Mouse (Mus musculus): Measurements from ENCODE around the gene Pdzd3. TPM values are rescaled to one million over a fixed set of nuclear protein-coding genes. Genes with fewer than 3 reads are reported as not detected.
"Not testable (repeated sequence)": the region's sequence is repeated elsewhere in the genome, so short reads cannot be mapped to it uniquely, and the experiment has no call there.

Pdzd3 gene
- 0.13 TPM in 1 of 2 replicates, not detected in the other for polyA plus RNA-seq (2015; fragmentation: Nextera tagmentation; extraction: Ambion mirVana)

GRCm38 (mm10) chr9:44251314-44251713, at the start of gene Pdzd3:
TSS of gene Pdzd3 (minus strand) at chr9:44251471.
- ATAC-seq, result no peak
- Histone ChIP-seq H3K27ac (ENCODE audit: low read length) (no peak within 1 kb of the TSS), H3K9ac (replicated peaks; ENCODE audit: low read depth) (no peak within 1 kb of the TSS), H3K27me3 (replicated peaks; ENCODE audit: insufficient read depth, low read length) (no peaks in the 10 kb centered on the region), H3K36me3 (ENCODE audit: insufficient read depth, low read length) (peaks cover 5% of the 10 kb centered on the region; the same call in 1 of the 2 replicates), H3K4me3 (ENCODE audit: low read depth, low read length) (no peak within 1 kb of the TSS), H3K9me3 (ENCODE audit: low read length) (no peaks in the 10 kb centered on the region), H3K4me2 (replicated peaks; ENCODE audit: low read depth, low read length) (no peak within 1 kb of the TSS), H3K4me1 (ENCODE audit: insufficient read depth, low read depth, low read length) (no peaks in the 10 kb centered on the region)
- TF ChIP-seq EP300 (IDR thresholded peaks at IDR 0.05) (no peak), CTCF (IDR thresholded peaks at IDR 0.05) (no peak)
- WGBS, result 66% methylated on average over 10 of the region's 10 CpGs
- no peak for DNase-seq (ENCODE audit: low spot score)

DNA sequence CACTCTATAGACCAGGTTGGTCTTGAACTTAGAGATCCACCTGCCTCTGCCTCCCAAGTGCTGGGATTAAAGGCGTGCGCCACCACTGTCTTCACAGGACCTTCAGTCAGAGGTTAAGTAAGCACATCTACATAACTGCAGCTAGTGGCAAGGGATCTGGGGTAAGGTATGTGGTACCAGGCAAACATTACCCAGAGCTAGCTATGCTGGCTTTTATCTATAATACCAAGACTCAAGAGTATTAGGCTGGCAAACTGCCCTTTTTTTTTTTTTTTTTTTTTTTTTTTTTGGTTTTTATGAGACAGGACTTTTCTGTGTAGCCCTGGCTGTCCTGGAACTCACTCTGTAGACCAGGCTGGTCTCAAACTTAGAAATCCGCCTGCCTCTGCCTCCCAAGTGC, 48.7 kb upstream of the Pdzd3 start:
- H3K9ac ChIP-seq (replicated peaks; ENCODE audit: low read depth); H3K9me3 ChIP-seq (ENCODE audit: low read length); H3K4me3 ChIP-seq (ENCODE audit: low read depth, low read length); H3K4me2 ChIP-seq (replicated peaks; ENCODE audit: low read depth, low read length); DNase-seq (ENCODE audit: low spot score); H3K27me3 ChIP-seq (replicated peaks; ENCODE audit: insufficient read depth, low read length); H3K27ac ChIP-seq (ENCODE audit: low read length); H3K4me1 ChIP-seq (ENCODE audit: insufficient read depth, low read depth, low read length); ATAC-seq: not testable (repeated sequence)
- 95% methylated on average over 3 of the region's 3 CpGs for WGBS
- peaks cover 32% of the 10 kb centered on the region for H3K36me3 ChIP-seq (ENCODE audit: insufficient read depth, low read length)

DNA sequence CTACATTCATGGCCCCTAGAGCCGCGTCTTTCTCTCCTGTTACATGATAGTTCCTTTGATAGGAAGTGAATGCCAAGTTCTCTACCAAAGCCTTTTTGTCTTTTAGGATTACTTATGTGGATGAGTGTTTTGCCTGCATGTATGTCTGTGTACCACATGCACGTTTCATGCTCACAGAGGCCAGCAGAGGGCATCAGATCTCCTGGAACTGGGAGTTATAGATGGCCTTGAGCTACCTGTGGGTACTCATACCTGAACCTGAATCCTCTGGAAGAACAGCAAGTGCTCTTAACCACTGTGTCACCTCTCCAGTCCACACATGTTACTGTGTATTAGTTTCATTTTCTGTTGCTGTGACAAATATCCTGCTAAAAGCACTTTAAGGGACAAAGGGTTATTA, 41.2 kb upstream of the Pdzd3 start:
- H3K36me3 ChIP-seq (ENCODE audit: insufficient read depth, low read length), result peaks cover 15% of the 10 kb centered on the region
- H3K9me3 ChIP-seq (ENCODE audit: low read length), result no peaks in the 10 kb centered on the region
- TF ChIP-seq CTCF (IDR thresholded peaks at IDR 0.05) (peak; percentile 80), EP300 (IDR thresholded peaks at IDR 0.05) (no peak)
- DNase-seq (ENCODE audit: low spot score), result peak; percentile 74
- no peak overlapping the region for H3K27ac ChIP-seq (ENCODE audit: low read length)
- H3K9ac ChIP-seq (replicated peaks; ENCODE audit: low read depth), result no peak overlapping the region
- H3K4me3 ChIP-seq (ENCODE audit: low read depth, low read length), result no peak overlapping the region
- no peak overlapping the region for H3K4me2 ChIP-seq (replicated peaks; ENCODE audit: low read depth, low read length)
- peaks cover 5% of the 10 kb centered on the region for H3K27me3 ChIP-seq (replicated peaks; ENCODE audit: insufficient read depth, low read length)
- 72% methylated on average over 3 of the region's 3 CpGs for WGBS
- peaks cover 8% of the 10 kb centered on the region; the same call in 1 of the 2 replicates for H3K4me1 ChIP-seq (ENCODE audit: insufficient read depth, low read depth, low read length)
- ATAC-seq, result peak; percentile 71

- no peak for DNase-seq (ENCODE audit: low spot score)
- ATAC-seq, result no peak
Observed at GRCm38 (mm10) chr9:44288959-44289291, 37.7 kb upstream of the Pdzd3 start.

DNA sequence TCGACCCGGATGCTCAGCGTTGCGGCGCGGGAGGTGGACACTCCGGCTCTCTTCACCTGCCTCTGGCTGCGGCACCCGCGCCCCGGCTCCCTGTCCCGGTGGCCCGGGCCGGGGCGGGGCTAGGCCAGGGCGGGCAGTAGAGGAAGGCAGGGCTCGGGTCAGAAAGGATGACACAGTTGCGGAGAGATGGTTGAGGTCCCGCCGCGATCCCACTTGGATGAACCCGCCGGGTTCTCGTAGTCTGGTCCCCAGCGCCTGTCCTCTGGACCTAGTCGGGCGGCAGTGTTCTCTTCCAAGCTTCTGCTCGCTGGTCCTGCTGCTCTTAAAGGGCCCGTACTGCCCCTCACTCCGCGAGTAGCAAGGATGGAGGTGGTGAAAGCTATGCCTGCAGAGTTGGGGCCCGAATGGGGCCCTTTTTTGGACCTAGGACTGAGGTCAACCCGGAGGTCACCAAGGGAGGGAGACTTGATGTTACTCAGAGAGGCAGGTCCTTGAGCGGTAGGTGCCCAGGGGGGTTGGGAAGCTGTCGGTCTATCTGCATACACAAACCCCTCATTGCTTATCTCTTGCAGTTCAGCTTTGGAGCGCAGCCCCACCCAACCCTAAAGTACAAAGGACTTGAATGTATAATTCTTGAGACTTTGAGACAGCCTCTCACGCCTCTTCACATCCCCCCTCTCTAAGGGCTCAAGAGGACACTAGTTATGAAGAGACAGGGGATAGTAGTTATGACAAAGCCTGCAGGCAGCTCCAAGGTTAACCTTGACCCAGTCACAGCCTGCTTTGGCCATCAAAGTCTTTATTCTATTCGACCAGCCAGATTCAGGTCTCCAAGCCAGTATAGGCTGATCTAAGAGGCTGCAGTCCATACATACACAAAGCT, 37.0 kb upstream of the Pdzd3 start, which contains the start of gene Abcg4:
Gene Abcg4 (minus strand): TSS at position 540 of the 883 bp plus-strand sequence.
- H3K9ac ChIP-seq (replicated peaks; ENCODE audit: low read depth), result peak within 1 kb of the TSS; percentile 19; the same call in 1 of the 2 replicates
- TF ChIP-seq CTCF (IDR thresholded peaks at IDR 0.05), result no peak
- no peak for TF ChIP-seq EP300 (IDR thresholded peaks at IDR 0.05)
- peaks cover 12% of the 10 kb centered on the region for H3K27me3 ChIP-seq (replicated peaks; ENCODE audit: insufficient read depth, low read length)
- no peak within 1 kb of the TSS for H3K27ac ChIP-seq (ENCODE audit: low read length)
- DNase-seq (ENCODE audit: low spot score), result no peak
- peak; percentile 47 for ATAC-seq
- H3K4me2 ChIP-seq (replicated peaks; ENCODE audit: low read depth, low read length), result peak within 1 kb of the TSS; percentile 76
- H3K4me3 ChIP-seq (ENCODE audit: low read depth, low read length), result peak within 1 kb of the TSS; percentile 40
- no peaks in the 10 kb centered on the region for H3K36me3 ChIP-seq (ENCODE audit: insufficient read depth, low read length)
- H3K4me1 ChIP-seq (ENCODE audit: insufficient read depth, low read depth, low read length), result peaks cover 14% of the 10 kb centered on the region; the same call in 1 of the 2 replicates
- H3K9me3 ChIP-seq (ENCODE audit: low read length), result no peaks in the 10 kb centered on the region
- WGBS, result 2% methylated on average over 37 of the region's 38 CpGs

More at GRCm38 (mm10) chr9:44288959-44289291, 37.7 kb upstream of the Pdzd3 start:
- TF ChIP-seq EP300 (IDR thresholded peaks at IDR 0.05) (no peak), CTCF (IDR thresholded peaks at IDR 0.05) (no peak)
- H3K9me3 ChIP-seq (ENCODE audit: low read length), result no peaks in the 10 kb centered on the region
- WGBS, result 8% methylated on average over 11 of the region's 11 CpGs
- H3K4me2 ChIP-seq (replicated peaks; ENCODE audit: low read depth, low read length), result no peak overlapping the region
- H3K4me1 ChIP-seq (ENCODE audit: insufficient read depth, low read depth, low read length), result peaks cover 14% of the 10 kb centered on the region; the same call in 1 of the 2 replicates
- H3K27ac ChIP-seq (ENCODE audit: low read length), result no peak overlapping the region
- H3K36me3 ChIP-seq (ENCODE audit: insufficient read depth, low read length), result no peaks in the 10 kb centered on the region
- H3K27me3 ChIP-seq (replicated peaks; ENCODE audit: insufficient read depth, low read length), result peaks cover 12% of the 10 kb centered on the region
- H3K4me3 ChIP-seq (ENCODE audit: low read depth, low read length), result no peak overlapping the region
- no peak overlapping the region for H3K9ac ChIP-seq (replicated peaks; ENCODE audit: low read depth)

GRCm38 (mm10) chr9:44287401-44288075, 36.3 kb upstream of the Pdzd3 start:
- Histone ChIP-seq H3K27ac (ENCODE audit: low read length) (no peak overlapping the region), H3K4me3 (ENCODE audit: low read depth, low read length) (peak overlapping the region; percentile 40), H3K36me3 (ENCODE audit: insufficient read depth, low read length) (no peaks in the 10 kb centered on the region), H3K4me1 (ENCODE audit: insufficient read depth, low read depth, low read length) (peaks cover 14% of the 10 kb centered on the region; the same call in 1 of the 2 replicates), H3K27me3 (replicated peaks; ENCODE audit: insufficient read depth, low read length) (peaks cover 12% of the 10 kb centered on the region), H3K9ac (replicated peaks; ENCODE audit: low read depth) (peak overlapping the region; percentile 19; the same call in 1 of the 2 replicates), H3K4me2 (replicated peaks; ENCODE audit: low read depth, low read length) (peak overlapping the region; percentile 76), H3K9me3 (ENCODE audit: low read length) (no peaks in the 10 kb centered on the region)
- DNase-seq (ENCODE audit: low spot score) (peak; percentile 17), ATAC-seq (peak; percentile 32; the same call in 1 of the 2 replicates)
- 2% methylated on average over 42 of the region's 47 CpGs for WGBS
- TF ChIP-seq EP300 (IDR thresholded peaks at IDR 0.05), result no peak
- TF ChIP-seq CTCF (IDR thresholded peaks at IDR 0.05), result no peak

Data from lung, postnatal 0 days (tissue).